Mouse (Mus musculus): ENCODE measurements around the gene Olfr1115.
"Not testable (repeated sequence)": the region's sequence is repeated elsewhere in the genome, so short reads cannot be mapped to it uniquely, and the experiment has no call there.

The Olfr1115 gene

DNA sequence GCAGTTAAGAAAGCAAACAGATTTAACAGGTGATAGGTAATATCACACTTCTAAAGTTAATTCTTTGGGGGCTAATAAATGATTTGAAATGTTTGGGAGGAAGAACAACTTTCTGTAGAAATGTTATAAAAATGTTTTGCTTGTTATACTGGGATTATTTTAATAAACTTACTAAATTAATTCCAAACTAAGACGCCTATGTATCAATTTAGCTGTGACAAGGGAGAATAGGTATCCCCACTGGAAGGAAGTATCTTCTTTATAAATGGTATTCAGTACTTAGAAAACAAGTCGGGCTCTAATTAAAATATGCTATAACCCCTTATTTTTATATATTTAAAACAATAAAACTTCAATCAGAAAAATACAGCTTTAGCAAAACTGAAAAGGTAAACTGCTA is at the start of gene Olfr1115:
Olfr1115 (plus strand) TSS at position 301 of the 400 bp plus-strand sequence.
- CTCF ChIA-PET: no interaction called here

DNA sequence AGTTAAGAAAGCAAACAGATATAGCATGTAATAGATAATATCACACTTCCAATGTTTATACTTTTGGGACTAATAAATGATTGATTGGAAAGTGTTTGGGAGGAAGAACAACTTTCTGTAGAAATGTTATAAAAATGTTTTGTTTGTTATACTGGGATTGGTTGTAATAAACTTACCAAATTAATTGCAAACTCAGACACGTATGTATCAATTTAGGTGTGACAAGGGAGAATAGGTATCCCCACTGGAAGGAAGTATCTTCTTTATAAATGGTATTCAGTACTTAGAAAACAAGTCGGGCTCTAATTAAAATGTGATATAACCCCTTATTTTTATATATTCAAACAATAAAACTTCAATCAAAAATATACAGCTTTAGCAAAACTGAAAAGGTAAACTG is 39.1 kb upstream of the Olfr1115 start, which contains the start of gene Olfr1113:
Olfr1113 (plus strand) TSS at position 301 of the 400 bp plus-strand sequence.
- CTCF ChIA-PET: no interaction called here

DNA sequence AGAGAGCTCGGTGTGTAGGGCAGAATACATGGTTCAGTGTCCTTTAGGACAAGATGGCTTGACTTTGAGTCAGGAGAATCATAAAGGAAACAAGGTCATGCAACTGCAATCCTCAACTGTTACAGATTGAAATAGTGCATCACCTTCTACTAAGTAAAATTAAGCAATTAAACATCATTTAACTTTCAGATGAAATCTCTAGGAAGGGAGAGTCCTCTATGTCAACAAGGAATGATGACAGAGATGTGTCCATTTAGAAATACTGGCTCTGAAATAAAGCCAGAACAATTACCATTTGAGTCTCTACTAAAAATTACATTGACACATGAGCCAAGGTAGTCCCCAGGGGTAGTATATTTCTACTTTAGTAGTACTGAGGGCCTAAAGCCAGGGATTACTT is 19.4 kb downstream of the Olfr1115 start, which contains the start of gene Olfr1116:
Olfr1116 (plus strand) TSS at position 301 of the 400 bp plus-strand sequence.
- CTCF ChIA-PET: no interaction called here

DNA sequence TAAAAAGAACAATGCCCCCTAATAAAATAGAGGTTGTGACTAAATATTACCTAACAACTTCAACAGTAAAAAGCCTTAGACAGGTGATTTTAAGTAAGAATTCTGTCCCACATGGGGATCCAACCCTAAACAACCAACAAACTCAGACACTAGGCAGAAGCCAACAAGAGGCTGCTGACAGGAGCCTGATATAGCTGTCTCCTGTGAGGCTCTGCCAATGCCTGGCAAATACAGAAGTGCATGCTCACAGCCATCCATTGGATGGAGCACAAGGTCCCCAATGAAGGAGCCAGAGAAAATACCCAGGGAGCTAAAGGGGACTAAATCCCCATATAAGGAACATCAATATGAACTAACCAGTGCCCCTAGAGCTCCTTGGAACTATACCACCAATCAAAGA is 46.2 kb downstream of the Olfr1115 start:
- CTCF ChIA-PET: not testable (repeated sequence)
